Mouse (Mus musculus) CH12.LX (cell line): Measurements from ENCODE around the gene Polr3b.

Experiments used
- JUND ChIP-seq: conservative IDR thresholded peaks from 2 replicates; pipeline ENCODE4 v1.6.1; 2011; ENCODE audit warnings: low read depth, low read length, improper control_type of control experiment
- ZMIZ1 ChIP-seq: IDR thresholded peaks from 2 replicates; pipeline ENCODE4 v1.6.1; 2012; ENCODE audit warnings: low read depth, mild to moderate bottlenecking, inconsistent platforms, low read length, improper control_type of control experiment

DNA sequence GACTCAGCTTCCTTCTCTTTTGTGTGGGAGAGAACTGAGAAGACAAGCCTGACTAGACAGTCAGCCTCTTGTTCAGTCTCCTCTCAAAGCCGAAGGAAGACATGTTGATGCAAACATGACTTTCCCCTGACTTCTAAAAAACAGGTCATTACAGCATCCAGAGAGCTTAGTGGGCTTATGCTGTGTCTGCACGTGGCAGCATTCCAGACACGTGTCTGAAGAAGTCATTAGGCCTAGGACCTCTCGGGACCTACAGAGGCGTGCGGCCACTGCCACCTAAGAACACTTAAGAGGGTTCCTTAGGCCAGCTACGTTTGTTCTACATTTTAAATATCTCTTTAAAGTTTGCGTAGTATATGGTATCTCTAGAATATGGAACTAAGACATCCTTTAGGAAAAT is 23.8 kb downstream of the Polr3b start:
- no peak for TF ChIP-seq ZMIZ1
- TF ChIP-seq JUND, result no peak
